Mouse (Mus musculus) embryo, embryonic 10.5 days (tissue): ENCODE measurements around the gene Zic2.

Source experiments
- DNase-seq: peaks from one replicate; pipeline ENCODE4 v3.0.0-alpha.2; 2015; ENCODE audit warnings: low spot score

The Zic2 gene

GRCm38 (mm10) chr14:122461966-122462365 is 13.3 kb upstream of the Zic2 start:
- peak; percentile 42 for DNase-seq

GRCm38 (mm10) chr14:122462689-122463079 is 12.6 kb upstream of the Zic2 start:
- DNase-seq, result peak; percentile 58

- DNase-seq, result peak; percentile 60
Measured at GRCm38 (mm10) chr14:122463080-122463691, 12.0 kb upstream of the Zic2 start.

GRCm38 (mm10) chr14:122463734-122464341 is 11.4 kb upstream of the Zic2 start:
- DNase-seq, result peak; percentile 45

GRCm38 (mm10) chr14:122464351-122464762 is 10.9 kb upstream of the Zic2 start:
- DNase-seq, result peak; percentile 65

GRCm38 (mm10) chr14:122464763-122465741 is 10.2 kb upstream of the Zic2 start, which contains the start of gene Zic5:
TSS of gene Zic5 (minus strand) at chr14:122465677.
- DNase-seq, result peak; percentile 86

- peak; percentile 46 for DNase-seq
Measured at GRCm38 (mm10) chr14:122465931-122466490, 9.2 kb upstream of the Zic2 start.

- DNase-seq, result peak; percentile 59
Measured at GRCm38 (mm10) chr14:122466756-122467362, 8.4 kb upstream of the Zic2 start.

GRCm38 (mm10) chr14:122467926-122468841 is 7.1 kb upstream of the Zic2 start:
- peak; percentile 72 for DNase-seq

- peak; percentile 69 for DNase-seq
Measured at GRCm38 (mm10) chr14:122468971-122469755, 6.1 kb upstream of the Zic2 start.

GRCm38 (mm10) chr14:122471449-122472085 is 3.7 kb upstream of the Zic2 start:
- DNase-seq, result peak; percentile 43

GRCm38 (mm10) chr14:122472161-122472560 is 3.1 kb upstream of the Zic2 start:
- DNase-seq, result peak; percentile 70

GRCm38 (mm10) chr14:122472647-122473046 is 2.6 kb upstream of the Zic2 start:
- DNase-seq, result peak; percentile 64

- peak; percentile 64 for DNase-seq
Measured at GRCm38 (mm10) chr14:122473211-122473751, 2.0 kb upstream of the Zic2 start.

- DNase-seq, result peak; percentile 93
Measured at GRCm38 (mm10) chr14:122474041-122474890, 969 bp upstream of the Zic2 start.

- DNase-seq, result no peak
Measured at GRCm38 (mm10) chr14:122475557-122476040, 364 bp downstream of the Zic2 start.

GRCm38 (mm10) chr14:122476041-122476821 is 996 bp downstream of the Zic2 start:
- DNase-seq, result peak; percentile 61
